ENCODE assay signal across 8 mouse cellular contexts in the genomic region with DNA sequence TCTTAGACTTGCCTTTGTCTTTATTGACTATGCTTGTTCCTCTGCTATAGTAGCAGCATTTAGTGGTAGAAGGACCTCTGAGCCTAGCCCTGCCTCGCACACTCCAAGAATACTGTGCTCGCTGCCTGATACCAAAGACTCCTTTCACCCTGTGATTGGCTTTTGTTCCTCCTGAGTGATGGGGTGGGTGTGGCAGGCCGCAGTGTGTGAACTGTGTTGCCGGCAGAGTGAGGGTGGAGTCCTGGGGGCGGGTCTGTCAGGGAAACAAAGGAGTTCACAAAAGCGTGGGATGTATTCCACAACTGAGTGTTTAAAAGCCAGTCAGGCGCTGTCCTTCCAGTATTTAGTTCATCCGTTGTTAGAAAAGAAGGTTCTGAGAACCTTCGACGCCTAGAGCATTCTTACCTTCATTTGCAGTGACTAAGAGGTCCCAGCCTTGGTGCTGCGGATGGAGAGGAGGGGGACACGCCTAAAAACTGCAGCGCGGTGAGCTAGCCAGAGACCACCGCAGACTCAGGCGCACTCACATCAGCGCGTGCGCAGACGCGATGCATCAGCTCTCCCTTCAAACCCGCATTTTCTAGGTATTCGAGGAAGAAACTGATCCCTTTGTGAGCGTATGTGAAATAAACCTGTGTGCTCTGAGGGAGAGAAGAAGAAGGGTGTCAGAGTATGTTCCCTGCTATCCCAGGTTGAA. TPM values are rescaled to one million over a fixed set of nuclear protein-coding genes. Genes with fewer than 3 reads are reported as not detected.
DNase-seq lines count a peak whose midpoint lies in the region; ATAC-seq and TF ChIP-seq lines count a peak whose summit lies in the region.

No protein-coding gene starts in this region.

- H3K4me2 ChIP-seq in heart, embryonic 12.5 days = peak overlapping the region; percentile 91

- peaks cover 31% of the 10 kb centered on the region for H3K4me1 ChIP-seq in heart, embryonic 12.5 days (replicated peaks)

- H3K27ac ChIP-seq in heart, embryonic 12.5 days (ENCODE audit: poor library complexity, severe bottlenecking) = peak overlapping the region; percentile 79
- H3K27ac ChIP-seq in layer of hippocampus, adult 2 months = peak overlapping the region; percentile 92

- no peaks in the 10 kb centered on the region for H3K9me3 ChIP-seq in heart, embryonic 12.5 days (replicated peaks)

- DNase-seq in right cerebral cortex, postnatal 4 days = peak; percentile 72
- no peak for DNase-seq in right cerebral cortex, postnatal 14 days
- peak; percentile 92 for DNase-seq in embryo, embryonic 10.5 days (ENCODE audit: low spot score)
- peak in 1 of 2 experiments; percentile 44 for DNase-seq in layer of hippocampus, adult 2 months (ENCODE audit: low spot score in 2 of 2)
- peak; percentile 63 for DNase-seq in lung, postnatal 36 days
- DNase-seq in splenic B cell, adult 2 months (ENCODE audit: low read depth, low spot score) = peak; percentile 53
- DNase-seq in cerebellum, adult 8-10 months = no peak

- ATAC-seq in heart, embryonic 12.5 days (ENCODE audit: insufficient number of reproducible peaks, low FRiP score) = peak; percentile 60

- 0 out of 2 replicates have a peak, but pooled peaks cover 3% of the 10 kb centered on the region for H3K36me3 ChIP-seq in heart, embryonic 12.5 days
- no peaks in the 10 kb centered on the region for H3K36me3 ChIP-seq in splenic B cell, adult 2 months (ENCODE audit: control insufficient read depth, insufficient read depth, low read length, poor library complexity, severe bottlenecking)

- TF ChIP-seq CTCF in layer of hippocampus, adult 2 months (conservative IDR thresholded peaks at IDR 0.05) = no peak

- peak overlapping the region; percentile 85 for H3K9ac ChIP-seq in heart, embryonic 12.5 days

- H3K4me3 ChIP-seq in heart, embryonic 12.5 days = peak overlapping the region; percentile 88
- peak overlapping the region; percentile 86 for H3K4me3 ChIP-seq in layer of hippocampus, adult 2 months

- under 1% methylated on average over 24 of the region's 24 CpGs for WGBS in heart, embryonic 12.5 days

- peaks cover 23% of the 10 kb centered on the region for H3K27me3 ChIP-seq in heart, embryonic 12.5 days (replicated peaks)
- H3K27me3 ChIP-seq in splenic B cell, adult 2 months (ENCODE audit: control insufficient read depth, insufficient read depth, low read length, poor library complexity, severe bottlenecking) = no peaks in the 10 kb centered on the region

RNA-seq across cellular contexts. Expression of a gene that starts 0.9 kb away (rescaled TPM):
- 24.2 and 28.8 TPM in 2 replicates for polyA plus RNA-seq in heart, embryonic 12.5 days (2016; fragmentation: Nextera tagmentation; extraction: Ambion mirVana)
- 100 to 1,000 TPM; 227 to 233 TPM for total RNA-seq in layer of hippocampus, adult 2 months (2021)

RNA-seq across cellular contexts. Expression of a gene that starts 31.6 kb away (rescaled TPM):
- 76.9 and 78.8 TPM in 2 replicates for polyA plus RNA-seq in heart, embryonic 12.5 days (2016; fragmentation: Nextera tagmentation; extraction: Ambion mirVana)
- 10 to 100 TPM; 23.7 to 23.9 TPM for total RNA-seq in layer of hippocampus, adult 2 months (2021)

RNA-seq across cellular contexts. Expression of a gene that starts 53.4 kb away (rescaled TPM):
- 111 and 117 TPM in 2 replicates for polyA plus RNA-seq in heart, embryonic 12.5 days (2016; fragmentation: Nextera tagmentation; extraction: Ambion mirVana)
- 1,000 to 10,000 TPM in 1 of 2 experiments, 100 to 1,000 TPM in 1; 962 to 1,047 TPM for total RNA-seq in layer of hippocampus, adult 2 months (2021)

Comparison
In these comparisons a context has a peak if more than half of its experiments do, and no peak if none do; other contexts are left out.
1. DNase-seq: peak in right cerebral cortex, postnatal 4 days (single experiment), embryo, embryonic 10.5 days (single experiment), lung, postnatal 36 days (single experiment) and splenic B cell, adult 2 months (single experiment); none in right cerebral cortex, postnatal 14 days (single experiment) and cerebellum, adult 8-10 months (single experiment).